Mouse (Mus musculus): ENCODE data around the gene Pak1ip1.
"Not testable (repeated sequence)": the region's sequence is repeated elsewhere in the genome, so short reads cannot be mapped to it uniquely, and the experiment has no call there.

The Pak1ip1 gene

DNA sequence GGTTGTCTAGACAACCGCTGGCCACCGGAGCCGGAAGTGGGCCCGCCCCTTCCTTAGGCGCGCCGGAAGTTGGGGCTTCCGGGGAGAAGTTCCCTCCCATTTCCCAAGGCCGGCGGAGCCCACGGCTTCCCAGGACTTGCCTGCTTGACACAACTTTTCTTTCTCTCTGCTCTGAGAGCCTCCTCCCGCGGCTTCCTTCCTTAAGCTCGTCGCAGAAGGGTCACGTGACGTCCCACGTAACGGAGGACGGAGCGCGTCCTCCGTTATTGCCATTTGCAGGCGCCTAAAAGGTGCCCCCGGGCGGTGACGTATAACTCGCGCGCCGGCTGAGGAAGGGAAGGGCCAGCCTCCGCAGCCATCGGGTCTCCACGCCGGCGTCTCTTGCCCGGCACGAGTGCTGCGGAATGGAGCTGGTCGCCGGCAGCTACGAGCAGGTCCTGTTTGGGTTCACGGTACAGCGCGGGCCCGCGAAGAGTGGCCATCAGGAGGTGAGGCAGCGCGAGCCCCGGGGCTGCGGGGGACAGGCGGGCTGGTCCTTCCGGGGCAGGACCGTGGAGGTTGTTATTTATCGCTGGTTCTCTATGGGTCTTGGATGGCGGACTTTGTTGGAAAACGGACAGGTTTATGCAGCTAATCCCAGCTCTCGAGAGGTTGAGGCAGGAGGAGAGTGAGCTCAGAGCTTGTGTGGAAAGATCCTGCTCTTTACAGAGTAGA is at the start of gene Pak1ip1:
Gene Pak1ip1, plus strand, starts transcription at position 98 of the 714 bp plus-strand sequence.
- DNase-seq (ENCODE audit: low spot score), result peak; percentile 93

DNA sequence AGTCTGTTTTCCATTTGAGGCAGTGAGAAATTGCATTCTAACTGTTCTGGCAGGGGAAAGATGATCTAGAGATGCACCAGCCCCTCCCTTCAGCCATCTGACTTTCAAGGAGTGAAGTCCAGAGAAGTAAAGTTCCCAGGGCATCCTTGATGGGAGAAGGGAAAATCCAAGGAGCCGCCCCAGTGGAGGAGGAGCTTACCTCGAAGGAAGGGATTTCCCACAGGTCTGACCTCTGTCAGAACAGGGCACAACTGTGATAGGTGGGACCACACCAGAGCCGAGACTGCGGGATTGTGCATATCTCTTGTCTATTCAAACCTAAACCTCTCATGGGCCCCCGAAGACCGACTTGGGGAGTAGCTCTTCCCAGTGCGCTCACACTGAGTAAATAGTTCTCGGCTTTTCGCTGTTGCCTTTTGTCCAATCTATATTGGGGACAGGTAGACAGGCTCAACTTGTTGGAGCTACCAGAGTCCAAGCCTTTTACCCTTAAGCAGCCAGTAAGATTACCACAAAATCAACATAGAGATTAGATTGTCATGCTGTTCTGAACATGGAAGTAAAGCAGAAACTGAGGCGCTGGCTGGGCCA is 49.3 kb upstream of the Pak1ip1 start:
- no peak for DNase-seq (ENCODE audit: low spot score)

DNA sequence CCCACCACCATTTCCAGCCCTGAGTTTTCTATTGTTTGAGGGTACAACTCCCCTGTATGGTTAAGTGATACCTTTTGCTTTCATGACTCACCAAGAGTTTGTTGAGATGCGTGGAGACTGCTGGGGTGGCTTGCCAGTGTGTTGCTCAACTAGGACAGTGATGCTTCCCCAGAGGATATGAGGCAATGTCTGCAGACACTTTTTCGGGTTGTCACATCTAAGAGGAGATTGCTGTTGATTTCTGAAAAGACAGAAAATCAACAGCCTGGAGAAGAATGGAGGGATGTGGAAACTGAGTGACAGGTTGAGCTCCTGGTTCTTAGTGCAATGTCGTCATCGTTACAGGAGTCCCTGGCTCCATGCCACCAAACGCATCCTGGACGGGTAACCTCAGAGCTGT is 47.6 kb upstream of the Pak1ip1 start:
- DNase-seq (ENCODE audit: low spot score), result peak; percentile 18

DNA sequence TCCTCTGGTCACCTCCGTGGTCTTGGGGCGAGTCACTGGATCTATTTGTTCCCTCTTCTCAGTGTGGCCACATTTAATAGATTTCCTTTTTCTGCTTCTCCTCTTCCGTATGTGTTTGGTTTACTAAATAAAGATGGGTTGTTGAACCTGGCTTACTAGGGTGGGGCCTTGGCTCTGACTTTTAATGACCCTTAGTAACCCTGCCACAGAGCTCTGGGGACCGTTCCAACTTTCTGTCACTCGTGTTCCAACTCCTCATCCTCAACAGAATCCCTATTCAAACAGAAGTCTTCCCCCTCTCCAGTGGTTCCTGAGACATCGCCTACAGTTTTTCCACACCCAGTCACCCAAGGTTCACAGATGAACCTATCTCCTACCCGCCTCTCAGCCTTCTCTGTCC is 45.0 kb upstream of the Pak1ip1 start:
- DNase-seq (ENCODE audit: low spot score), result no peak

DNA sequence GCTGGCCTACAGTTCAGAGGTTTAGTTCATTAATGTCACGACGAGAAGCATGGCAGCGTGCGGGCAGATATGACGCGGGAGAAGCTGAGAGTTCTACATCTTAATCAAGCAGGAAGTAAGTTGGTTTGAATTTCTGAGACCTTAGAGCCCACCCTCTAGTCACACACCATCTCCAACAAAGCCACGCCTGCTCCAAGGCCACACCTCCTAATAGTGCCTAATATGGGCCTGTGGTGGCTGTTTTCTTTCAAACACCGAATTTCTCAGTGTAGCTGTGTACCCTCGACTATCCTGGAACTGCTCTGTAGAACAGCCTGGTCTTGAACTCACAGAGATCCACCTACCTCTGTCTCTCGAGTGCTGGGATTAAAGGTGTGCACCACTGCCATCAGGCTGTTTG is 33.2 kb upstream of the Pak1ip1 start:
- no peak for DNase-seq (ENCODE audit: low spot score)

DNA sequence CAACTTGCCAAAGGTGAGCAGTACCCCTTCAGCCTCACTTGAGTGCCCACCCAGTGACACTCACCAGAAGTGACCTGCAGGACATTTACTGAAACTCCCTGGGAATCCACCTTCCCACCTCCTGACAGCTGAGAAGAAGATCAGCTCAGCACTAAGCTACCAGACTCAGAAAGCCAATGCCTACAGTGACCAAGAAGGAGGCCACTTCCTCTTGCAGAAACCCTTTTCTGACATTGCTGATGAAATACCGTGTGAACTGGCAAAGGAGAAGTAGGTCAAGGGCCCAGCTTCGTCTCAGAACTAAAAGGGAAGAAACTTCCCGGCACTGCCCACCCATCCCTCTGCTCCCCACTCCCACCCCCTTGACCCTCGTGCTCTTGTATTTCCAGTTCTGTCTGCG is 32.3 kb upstream of the Pak1ip1 start:
- DNase-seq (ENCODE audit: low spot score), result peak; percentile 9

DNA sequence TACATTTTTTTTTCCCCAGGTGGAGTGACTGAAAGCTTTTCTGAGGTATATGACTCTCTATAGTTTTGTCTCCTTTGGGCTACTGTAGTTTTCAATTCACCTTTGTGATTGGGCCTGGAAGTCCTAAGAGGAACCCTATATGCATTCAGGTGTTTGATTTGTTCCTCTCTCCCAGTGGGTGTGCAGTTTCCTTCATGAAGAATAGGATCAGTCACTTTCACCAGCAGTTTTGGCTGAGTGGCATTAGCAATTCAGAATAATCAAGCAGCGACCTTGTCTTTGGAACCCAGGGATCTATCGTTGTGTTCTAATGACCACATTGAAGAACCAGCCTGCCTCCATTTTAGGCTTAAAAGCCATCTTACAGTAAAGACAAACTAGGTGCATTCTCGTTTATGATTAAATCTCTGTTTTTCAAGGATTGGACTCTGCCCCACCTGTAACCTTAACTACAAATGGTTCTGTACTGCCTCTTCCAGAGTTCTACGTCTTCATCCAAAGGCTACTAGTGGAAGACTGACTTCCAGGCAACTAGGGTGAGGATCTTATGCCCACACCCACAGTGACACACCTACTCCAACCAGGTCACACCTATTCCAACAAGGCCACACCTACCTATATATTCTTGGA is 30.9 kb upstream of the Pak1ip1 start:
- no peak for DNase-seq (ENCODE audit: low spot score)

DNA sequence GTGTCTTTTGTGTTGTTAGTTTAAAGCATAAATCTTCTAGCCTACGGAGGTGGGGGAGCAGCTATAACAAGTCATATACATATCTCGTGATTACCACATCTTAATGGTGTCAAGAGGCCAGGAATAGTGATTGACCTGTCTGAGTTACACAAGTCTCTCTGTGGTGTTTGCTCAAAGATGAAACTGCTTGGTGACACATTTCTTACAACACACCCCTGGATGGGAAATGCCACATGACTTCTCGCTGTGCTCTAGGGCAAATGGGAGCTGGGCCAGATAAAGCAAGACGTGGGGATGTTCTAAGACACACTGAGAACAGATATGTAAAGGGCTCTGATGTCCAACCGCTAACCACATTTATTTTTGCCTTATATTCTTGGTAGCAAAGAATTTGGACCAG is 29.6 kb upstream of the Pak1ip1 start:
- DNase-seq (ENCODE audit: low spot score), result no peak

DNA sequence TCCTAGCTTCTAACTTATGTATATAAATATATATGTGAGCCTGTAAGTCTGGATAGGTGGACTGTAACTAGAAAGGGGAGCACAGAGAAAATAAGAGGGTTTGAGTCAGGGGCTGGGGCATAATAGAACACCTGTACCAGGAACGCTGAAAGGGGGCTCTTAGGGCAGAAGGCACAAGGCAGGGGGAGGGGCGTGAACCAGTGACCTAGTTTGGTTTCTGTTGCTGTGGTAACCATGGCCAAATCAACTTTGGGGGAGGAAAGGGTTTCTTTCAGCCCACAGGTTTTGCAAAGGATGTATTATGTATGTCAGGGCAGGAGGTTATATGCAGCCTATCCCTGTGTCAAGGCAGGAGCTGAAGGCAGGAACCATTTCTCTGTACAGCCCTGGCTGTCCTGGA is 29.0 kb upstream of the Pak1ip1 start:
- no peak for DNase-seq (ENCODE audit: low spot score)

DNA sequence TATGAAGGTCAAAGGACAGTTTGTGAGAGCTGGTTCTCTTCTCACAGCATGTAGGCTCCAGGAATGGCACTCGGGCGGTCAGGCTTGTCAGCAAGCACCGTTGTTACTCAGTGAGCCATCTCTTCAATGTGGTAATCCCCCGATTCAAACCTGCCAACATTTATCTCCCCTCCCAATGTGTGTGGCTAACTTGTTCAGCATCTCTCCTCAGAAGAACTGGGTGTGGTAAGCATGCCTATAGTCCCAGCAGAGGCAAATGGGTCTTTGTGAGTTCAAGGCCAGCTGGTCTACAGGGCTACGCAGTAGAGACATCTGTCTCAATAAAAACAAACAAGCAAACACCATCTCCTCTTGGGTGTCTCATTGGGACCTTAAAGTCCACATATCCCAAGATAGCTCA is 27.8 kb upstream of the Pak1ip1 start:
- no peak for DNase-seq (ENCODE audit: low spot score)

DNA sequence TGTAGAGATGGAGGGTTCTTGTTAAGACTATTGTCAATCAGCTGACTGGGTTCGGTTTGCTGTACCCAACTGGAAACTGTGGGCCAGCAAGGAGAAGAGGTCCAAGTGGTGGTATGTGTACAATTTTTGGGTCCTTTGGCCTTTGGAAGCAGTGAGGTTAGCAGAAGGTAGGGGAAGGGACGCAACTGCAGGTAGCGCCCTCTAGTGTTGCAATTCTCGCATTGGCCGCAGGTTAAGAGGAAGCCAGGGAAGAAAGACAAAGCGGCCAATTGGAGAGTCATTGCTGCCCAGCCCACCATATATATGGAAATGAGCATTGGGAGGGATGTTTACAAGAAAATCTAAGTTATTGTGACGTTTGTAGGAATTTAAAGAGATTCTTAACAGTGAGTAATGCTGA is 23.2 kb upstream of the Pak1ip1 start:
- DNase-seq (ENCODE audit: low spot score), result peak; percentile 62

DNA sequence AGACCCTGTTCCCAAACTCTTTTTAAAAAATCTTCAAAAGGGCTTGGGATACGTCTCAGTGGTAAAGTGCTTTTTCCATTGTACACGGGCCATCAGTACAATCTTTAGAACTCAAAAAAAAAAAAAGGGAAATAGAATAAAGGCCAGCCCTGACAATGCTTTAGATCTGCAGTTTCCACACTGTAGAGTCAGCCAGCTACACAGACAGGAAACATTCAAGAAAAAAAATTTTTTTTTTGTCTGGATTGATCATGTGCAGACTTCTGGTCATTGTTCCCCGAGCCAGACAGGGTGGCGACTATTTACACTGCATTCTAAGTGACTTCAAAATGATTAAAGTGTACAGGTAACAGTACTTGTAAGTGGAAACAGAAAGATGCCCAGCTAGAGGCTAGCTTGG is 22.2 kb upstream of the Pak1ip1 start:
- no peak for DNase-seq (ENCODE audit: low spot score)

DNA sequence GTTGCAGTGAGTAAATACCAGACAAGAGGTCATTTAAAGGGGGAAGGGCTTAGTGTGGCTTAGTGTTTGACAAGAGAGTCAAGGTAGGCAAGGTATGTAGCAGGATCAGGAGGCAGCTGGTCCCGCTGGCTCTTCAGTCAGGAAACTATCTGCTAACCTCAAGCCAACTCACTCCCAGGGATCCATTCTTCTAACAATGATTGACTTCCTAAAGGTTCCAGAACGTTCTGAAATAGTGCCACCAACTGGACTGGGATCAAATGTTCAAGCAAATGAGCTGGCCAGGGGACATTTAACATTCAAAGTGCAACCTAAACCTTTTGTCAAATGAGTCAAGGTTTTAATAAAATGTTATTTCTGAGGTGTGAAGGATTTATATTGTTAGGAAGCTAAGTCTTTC is 21.5 kb upstream of the Pak1ip1 start:
- no peak for DNase-seq (ENCODE audit: low spot score)

DNA sequence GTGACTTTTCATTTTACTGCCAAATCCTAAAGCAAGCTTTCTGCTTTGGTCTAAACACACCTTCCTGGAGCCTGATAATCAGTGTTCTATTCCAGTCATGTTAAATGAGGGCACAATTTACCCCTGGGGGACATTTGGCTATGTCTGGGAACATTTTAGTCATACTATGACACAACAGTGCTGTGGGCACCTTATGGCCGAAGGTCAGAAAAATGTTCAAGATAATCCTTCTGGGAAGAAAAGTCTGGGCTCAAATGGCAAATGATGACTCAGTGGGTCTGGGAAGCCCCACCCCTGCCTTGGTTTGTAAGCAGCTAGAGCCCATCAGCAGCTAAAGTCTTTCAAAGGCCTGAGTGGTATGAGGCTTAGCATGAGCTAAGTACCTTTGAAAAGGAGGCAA is 18.1 kb upstream of the Pak1ip1 start:
- no peak for DNase-seq (ENCODE audit: low spot score)

DNA sequence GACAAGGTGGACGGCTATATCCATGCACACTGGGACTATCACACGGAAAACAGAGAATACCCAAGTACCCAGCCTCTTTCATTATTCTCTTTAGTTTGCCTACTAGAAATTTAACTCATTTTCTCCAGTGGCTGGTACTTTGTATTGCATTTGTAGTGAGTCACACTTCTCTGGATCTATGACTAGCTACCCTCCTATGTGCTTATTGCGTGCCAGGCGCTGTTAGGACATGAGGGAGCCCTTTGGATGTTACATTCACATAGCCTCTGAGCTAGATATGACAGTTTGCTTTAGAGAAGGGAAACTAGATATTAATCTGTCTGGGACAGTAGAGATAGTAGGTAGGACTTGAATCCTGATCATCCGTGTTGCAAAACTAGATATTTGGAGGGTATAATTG is 14.7 kb upstream of the Pak1ip1 start:
- DNase-seq (ENCODE audit: low spot score), result no peak

DNA sequence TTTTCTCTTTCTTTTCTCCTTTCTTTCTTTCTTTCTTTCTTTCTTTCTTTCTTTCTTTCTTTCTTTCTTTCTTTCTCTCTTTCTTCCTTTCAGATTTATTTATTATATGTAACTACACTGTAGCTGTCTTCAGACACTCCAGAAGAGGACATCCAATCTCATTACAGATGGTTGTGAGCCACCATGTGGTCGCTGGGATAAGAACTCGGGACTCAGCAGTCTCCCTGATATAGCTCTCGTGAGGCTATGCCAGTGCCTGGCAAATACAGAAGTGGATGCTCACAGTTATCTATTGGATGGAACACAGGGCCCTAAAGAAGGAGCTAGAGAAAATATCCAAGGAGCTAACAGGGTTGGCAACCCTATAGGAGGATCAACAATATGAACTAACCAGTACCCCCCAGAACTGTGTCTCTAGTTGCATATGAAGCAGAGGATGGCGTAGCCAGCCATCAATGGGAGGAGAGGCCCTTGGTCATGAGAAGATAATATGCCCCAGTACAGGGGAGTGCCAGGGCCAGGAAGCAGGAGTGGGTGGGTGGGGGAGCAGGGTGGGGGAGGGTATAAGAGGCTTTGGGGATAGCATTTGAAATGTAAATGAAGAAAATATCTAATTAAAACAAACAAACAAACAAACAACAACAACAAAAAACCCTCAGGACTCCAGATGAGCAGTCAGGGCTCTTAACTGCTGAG is 13.1 kb upstream of the Pak1ip1 start:
- DNase-seq (ENCODE audit: low spot score), result not testable (repeated sequence)

DNA sequence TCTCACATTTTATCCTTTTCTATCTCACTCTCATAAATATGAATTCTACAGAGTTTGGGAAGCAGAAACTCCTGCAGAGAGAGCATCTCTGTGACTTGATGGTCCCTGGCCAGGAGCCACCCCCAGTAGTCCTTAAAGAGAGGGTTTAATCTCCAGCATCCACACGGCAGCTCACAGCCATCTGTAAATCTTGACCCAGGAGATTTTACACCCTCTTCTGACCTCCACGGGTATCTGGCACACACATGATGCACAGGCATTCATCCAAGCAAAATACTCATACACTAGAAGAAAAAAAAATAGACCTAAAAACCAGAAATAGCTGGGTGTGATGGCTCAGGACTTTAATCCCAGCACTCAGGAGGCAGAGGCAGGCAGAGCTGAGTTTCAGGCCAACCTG is 12.4 kb upstream of the Pak1ip1 start:
- no peak for DNase-seq (ENCODE audit: low spot score)

DNA sequence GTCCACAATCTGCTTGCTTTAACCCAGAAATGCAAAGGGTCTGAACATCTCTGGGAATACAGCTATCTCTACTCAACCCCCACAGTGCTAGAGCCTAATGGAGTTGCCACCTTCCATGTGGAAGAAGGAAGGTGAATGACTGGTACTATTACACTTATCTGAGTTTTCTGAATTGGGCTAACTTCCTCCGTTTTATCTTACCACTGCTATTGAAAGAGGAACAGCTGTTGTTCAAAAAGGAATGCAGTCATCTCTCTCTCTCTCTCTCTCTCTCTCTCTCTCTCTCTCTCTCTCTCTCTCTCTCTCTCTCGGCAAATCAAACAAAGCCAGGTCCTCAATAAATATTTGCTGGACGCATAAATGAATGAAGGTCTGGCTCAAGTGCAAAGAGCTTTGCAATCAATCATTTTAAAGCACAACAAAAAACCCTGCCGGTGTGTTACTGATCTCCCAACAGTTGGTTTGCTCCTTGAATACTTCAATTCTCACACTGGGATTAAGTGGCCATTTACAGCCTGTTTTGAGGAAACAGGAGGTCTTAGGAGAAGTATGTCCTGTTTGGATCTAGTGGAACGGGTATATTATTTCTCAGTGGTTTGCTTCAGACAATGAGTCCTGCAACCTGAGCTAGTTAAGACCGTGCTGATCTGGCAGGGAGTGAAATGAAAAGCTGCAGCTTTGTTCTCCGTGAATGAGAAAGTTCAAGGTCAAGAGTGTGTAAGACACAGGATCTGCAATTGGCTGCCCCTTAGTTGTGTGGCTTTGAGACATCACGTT is 6.1 kb upstream of the Pak1ip1 start:
- no peak for DNase-seq (ENCODE audit: low spot score)

DNA sequence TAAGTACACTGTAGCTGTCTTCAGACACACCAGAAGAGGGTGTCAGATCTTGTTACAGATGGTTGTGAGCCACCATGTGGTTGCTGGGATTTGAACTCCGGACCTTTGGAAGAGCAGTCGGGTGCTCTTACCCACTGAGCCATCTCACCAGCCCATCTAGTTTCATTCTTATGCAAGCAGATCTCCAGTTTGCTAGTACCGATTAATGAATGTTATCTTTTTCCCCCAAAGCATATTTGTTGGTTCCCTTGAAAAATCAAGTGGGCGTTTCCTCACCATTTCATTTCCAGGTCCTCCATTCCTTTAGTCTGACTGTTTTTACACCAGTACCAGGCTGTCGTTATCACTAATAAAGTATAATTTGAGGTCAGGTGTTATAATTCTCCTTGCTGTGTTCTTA is 2.3 kb upstream of the Pak1ip1 start:
- not testable (repeated sequence) for DNase-seq (ENCODE audit: low spot score)

DNA sequence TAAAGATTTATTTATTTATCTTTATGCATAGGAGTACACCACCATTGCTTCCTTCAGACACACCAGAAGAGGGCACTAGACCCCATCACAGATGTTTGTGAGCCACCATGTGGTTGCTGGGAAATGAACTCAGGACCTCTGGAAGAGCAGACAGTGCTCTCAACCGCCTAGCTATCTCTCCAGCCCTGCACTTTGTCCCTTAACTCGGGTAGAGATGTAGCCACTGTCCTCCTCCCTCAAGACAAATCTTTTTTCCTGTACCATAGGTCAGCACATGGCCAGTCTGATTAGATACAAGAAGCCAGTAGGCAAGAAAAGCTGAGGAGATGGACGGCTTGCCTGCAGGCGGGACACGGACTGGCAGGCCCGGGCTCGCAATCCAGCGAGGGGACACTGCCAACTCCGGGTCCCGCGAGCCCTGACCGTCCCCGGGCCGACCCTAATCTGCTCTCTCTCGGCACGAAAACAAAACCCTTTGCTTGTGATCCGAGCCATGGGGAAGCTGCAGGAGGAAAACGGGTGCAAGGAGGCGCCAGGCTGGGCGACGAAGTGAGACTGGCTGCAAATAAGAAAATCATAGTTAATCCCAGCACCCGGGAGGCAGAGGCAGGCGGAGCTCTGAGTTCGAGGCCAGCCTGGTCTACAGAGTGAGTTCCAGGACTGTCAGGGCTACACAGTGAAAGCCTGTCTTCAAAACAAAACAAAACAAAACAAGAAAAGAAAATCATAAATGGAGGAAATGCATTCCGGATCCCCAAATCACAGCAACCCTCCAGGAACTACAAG is 490 bp upstream of the Pak1ip1 start:
- DNase-seq (ENCODE audit: low spot score), result no peak

DNA sequence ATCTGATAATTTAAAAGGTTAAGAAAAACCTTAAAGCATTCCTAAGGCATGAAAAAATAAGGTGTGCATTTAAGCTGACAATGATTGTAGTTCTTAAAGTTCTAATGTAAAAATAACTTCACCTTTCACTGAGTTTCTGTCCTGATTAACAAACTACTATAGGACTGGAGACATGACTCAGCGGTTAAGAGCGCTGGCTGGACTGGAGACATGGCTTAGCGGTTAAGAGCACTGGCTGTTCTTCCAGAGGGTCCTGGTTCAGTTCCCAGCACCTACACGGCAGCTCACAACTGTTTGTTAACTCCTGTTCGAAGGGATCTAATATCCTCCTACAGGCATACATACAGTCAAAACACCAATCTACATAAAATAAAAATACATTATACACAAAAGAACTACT is 1.2 kb downstream of the Pak1ip1 start:
- no peak for DNase-seq (ENCODE audit: low spot score)
